In genomic region chr5:107497519-107498501, GRCm38 (mm10) we compare ENCODE assay signal across 8 mouse cellular contexts. TPM values are rescaled to one million over a fixed set of nuclear protein-coding genes. Genes with fewer than 3 reads are reported as not detected.
DNase-seq lines count a peak whose midpoint lies in the region; ATAC-seq and TF ChIP-seq lines count a peak whose summit lies in the region.

No protein-coding gene starts in this region.

- H3K9me3 ChIP-seq in embryonic facial prominence, embryonic 10.5 days: no peaks in the 10 kb centered on the region
- no peaks in the 10 kb centered on the region for H3K9me3 ChIP-seq in midbrain, embryonic 11.5 days (ENCODE audit: control insufficient read depth, low read length)

- peak overlapping the region; percentile 38 for H3K9ac ChIP-seq in midbrain, embryonic 11.5 days (ENCODE audit: low read length)

- 71% methylated on average over 10 of the region's 10 CpGs for WGBS in embryonic facial prominence, embryonic 10.5 days
- WGBS in midbrain, embryonic 11.5 days: 46% methylated on average over 10 of the region's 10 CpGs

- peak overlapping the region; percentile 37 for H3K4me2 ChIP-seq in midbrain, embryonic 11.5 days

- peak overlapping the region; percentile 1; the same call in 1 of the 2 replicates for H3K27ac ChIP-seq in embryonic facial prominence, embryonic 10.5 days (replicated peaks)
- peak overlapping the region; percentile 50 for H3K27ac ChIP-seq in midbrain, embryonic 11.5 days (ENCODE audit: low read depth, low read length)

- peaks cover 5% of the 10 kb centered on the region for H3K36me3 ChIP-seq in embryonic facial prominence, embryonic 10.5 days (replicated peaks)
- no peaks in the 10 kb centered on the region for H3K36me3 ChIP-seq in midbrain, embryonic 11.5 days (ENCODE audit: control insufficient read depth, insufficient read depth, low read length)
- no peaks in the 10 kb centered on the region for H3K36me3 ChIP-seq in splenic B cell, adult 2 months (ENCODE audit: control insufficient read depth, insufficient read depth, low read length, poor library complexity, severe bottlenecking)

- peak; percentile 98 for DNase-seq in brain, embryonic 14.5 days (ENCODE audit: low read depth)
- DNase-seq in embryonic facial prominence, embryonic 10.5 days (ENCODE audit: low spot score): peak; percentile 18
- peak; percentile 68 for DNase-seq in induced T-regulatory cell, adult 2 months (ENCODE audit: low read depth)
- DNase-seq in midbrain, embryonic 11.5 days (ENCODE audit: low spot score, missing footprints): peak; percentile 96
- DNase-seq in splenic B cell, adult 2 months (ENCODE audit: low read depth, low spot score): peak; percentile 48
- DNase-seq in kidney, postnatal 10 days: no peak
- DNase-seq in spleen, postnatal 14 days (ENCODE audit: low spot score in 2 of 2): no peak

- no peak for TF ChIP-seq CTCF in brain, embryonic 14.5 days (IDR thresholded peaks at IDR 0.05; ENCODE audit: borderline replicate concordance, extremely low read depth, insufficient read depth, insufficient read length)

- H3K4me1 ChIP-seq in embryonic facial prominence, embryonic 10.5 days: peaks cover 16% of the 10 kb centered on the region
- H3K4me1 ChIP-seq in midbrain, embryonic 11.5 days (ENCODE audit: control insufficient read depth, insufficient read depth, low read length): peaks cover 10% of the 10 kb centered on the region; the same call in 1 of the 2 replicates

- peak; percentile 95 for ATAC-seq in midbrain, embryonic 11.5 days (ENCODE audit: low FRiP score)
- no peak for ATAC-seq in megakaryocyte progenitor cell, adult 5-6 weeks (replicated peaks; ENCODE audit: poor library complexity)

- H3K4me3 ChIP-seq in embryonic facial prominence, embryonic 10.5 days: no peak overlapping the region
- peak overlapping the region; percentile 8; the same call in 1 of the 2 replicates for H3K4me3 ChIP-seq in midbrain, embryonic 11.5 days (ENCODE audit: low read depth, low read length)

- H3K27me3 ChIP-seq in embryonic facial prominence, embryonic 10.5 days (replicated peaks; ENCODE audit: low read depth, poor library complexity, severe bottlenecking): no peaks in the 10 kb centered on the region
- H3K27me3 ChIP-seq in midbrain, embryonic 11.5 days (ENCODE audit: control insufficient read depth, insufficient read depth, low read length): no peaks in the 10 kb centered on the region
- H3K27me3 ChIP-seq in splenic B cell, adult 2 months (ENCODE audit: control insufficient read depth, insufficient read depth, low read length, poor library complexity, severe bottlenecking): no peaks in the 10 kb centered on the region

- no peak for TF ChIP-seq POLR2A in brain, embryonic 14.5 days (IDR thresholded peaks at IDR 0.05; ENCODE audit: borderline replicate concordance, extremely low read depth, insufficient read depth, insufficient read length, poor library complexity, severe bottlenecking)

RNA-seq across cellular contexts. Expression of gene Gm42669, which starts 9.6 kb away (rescaled TPM):
- 0.16 and 0.33 TPM in 2 replicates for polyA plus RNA-seq in brain, embryonic 14.5 days (2012; rRNA removed)
- polyA plus RNA-seq in embryonic facial prominence, embryonic 10.5 days (2016; fragmentation: Nextera tagmentation; extraction: Ambion mirVana): 0.38 and 0.42 TPM in 2 replicates
- polyA plus RNA-seq in midbrain, embryonic 11.5 days (2014; fragmentation: Nextera tagmentation; extraction: Ambion mirVana): 0.18 and 0.31 TPM in 2 replicates
- total RNA-seq in megakaryocyte progenitor cell, adult 5-6 weeks (2015): 0.15 TPM in 1 of 2 replicates, not detected in the other
- 0.07 and 0.62 TPM in 2 replicates for total RNA-seq in megakaryocyte progenitor cell, adult 5-6 weeks (2017)

RNA-seq across cellular contexts. Expression of gene 1700028K03Rik, which starts 36.7 kb away (rescaled TPM):
- 0.10 TPM in 2 replicates for polyA plus RNA-seq in brain, embryonic 14.5 days (2012; rRNA removed)
- polyA plus RNA-seq in embryonic facial prominence, embryonic 10.5 days (2016; fragmentation: Nextera tagmentation; extraction: Ambion mirVana): 0.02 and 0.06 TPM in 2 replicates
- 0.19 and 0.22 TPM in 2 replicates for polyA plus RNA-seq in midbrain, embryonic 11.5 days (2014; fragmentation: Nextera tagmentation; extraction: Ambion mirVana)
- 0.02 TPM in 1 of 2 replicates, not detected in the other for total RNA-seq in megakaryocyte progenitor cell, adult 5-6 weeks (2015)
- not detected in 2 replicates for total RNA-seq in megakaryocyte progenitor cell, adult 5-6 weeks (2017)

Comparison
In these comparisons a context has a peak if more than half of its experiments do, and no peak if none do; other contexts are left out.
1. DNase-seq: peak in brain, embryonic 14.5 days (single experiment), embryonic facial prominence, embryonic 10.5 days (single experiment), induced T-regulatory cell, adult 2 months (single experiment), midbrain, embryonic 11.5 days (single experiment) and splenic B cell, adult 2 months (single experiment); none in kidney, postnatal 10 days (single experiment) and spleen, postnatal 14 days (0 of 2).